Mouse (Mus musculus) CH12.LX (cell line): Measurements from ENCODE around the gene Racgap1.

Experiments
- BHLHE40 ChIP-seq: IDR thresholded peaks from 2 replicates; pipeline ENCODE4 v1.6.1; 2011; ENCODE audit warnings: mild to moderate bottlenecking, low read depth, low read length, improper control_type of control experiment
- CTCF ChIP-seq, 2 experiments: IDR thresholded peaks in 1 of 2; conservative IDR thresholded peaks in 1 of 2; 2 replicates each; pipeline ENCODE4 v1.5.1; 2011 to 2012; ENCODE audit warnings: low read depth in 2 of 2, low read length in 2 of 2, improper control_type of control experiment in 1 of 2, inconsistent platforms in 1 of 2, mild to moderate bottlenecking in 1 of 2, moderate library complexity in 1 of 2
- EP300 ChIP-seq: IDR thresholded peaks from 2 replicates; pipeline ENCODE4 v1.6.1; 2011; ENCODE audit warnings: low read length, improper control_type of control experiment
- HCFC1 ChIP-seq: IDR thresholded peaks from 2 replicates; pipeline ENCODE4 v1.6.1; 2012; ENCODE audit warnings: low read depth, mild to moderate bottlenecking, inconsistent platforms, low read length, improper control_type of control experiment
- IRF4 ChIP-seq: IDR thresholded peaks from 2 replicates; pipeline ENCODE4 v1.6.1; 2014; ENCODE audit warnings: low read depth, mild to moderate bottlenecking, inconsistent platforms, low read length, improper control_type of control experiment
- MAX ChIP-seq: IDR thresholded peaks from 2 replicates; pipeline ENCODE4 v1.6.1; 2011; ENCODE audit warnings: low read length, improper control_type of control experiment
- MAZ ChIP-seq: IDR thresholded peaks from 2 replicates; pipeline ENCODE4 v1.6.1; 2012; ENCODE audit warnings: low read depth, mild to moderate bottlenecking, inconsistent platforms, low read length, improper control_type of control experiment, moderate library complexity
- POLR2A ChIP-seq: IDR thresholded peaks from 2 replicates; pipeline ENCODE4 v1.6.1; 2011; ENCODE audit warnings: low read depth, mild to moderate bottlenecking, improper control_type of control experiment, low read length
- POLR2AphosphoS2 ChIP-seq: IDR thresholded peaks from 2 replicates; pipeline ENCODE4 v1.6.1; 2011; ENCODE audit warnings: low read depth, low read length, improper control_type of control experiment
- USF2 ChIP-seq: conservative IDR thresholded peaks from 2 replicates; pipeline ENCODE4 v1.6.1; 2011; ENCODE audit warnings: low read depth, low read length, improper control_type of control experiment
- ZKSCAN1 ChIP-seq: IDR thresholded peaks from 2 replicates; pipeline ENCODE4 v1.6.1; 2012; ENCODE audit warnings: low read depth, inconsistent platforms, low read length, improper control_type of control experiment, borderline replicate concordance

GRCm38 (mm10) chr15:99655956-99656355 lies 4.5 kb upstream of the Racgap1 start:
- TF ChIP-seq HCFC1: no peak
- no peak for TF ChIP-seq CTCF (conservative IDR thresholded peaks at IDR 0.05 in 1 of 2, IDR thresholded peaks at IDR 0.05 in 1 of 2; ENCODE audit: low read depth in 2 of 2, low read length in 2 of 2)
- TF ChIP-seq MAZ: no peak
- no peak for TF ChIP-seq BHLHE40
- TF ChIP-seq MAX: no peak
- no peak for TF ChIP-seq POLR2A
- TF ChIP-seq POLR2AphosphoS2: no peak
- TF ChIP-seq EP300: no peak
- TF ChIP-seq ZKSCAN1: no peak
- TF ChIP-seq IRF4: no peak
- no peak for TF ChIP-seq USF2
